Mouse (Mus musculus) adrenal gland, postnatal 10 days (tissue): Measurements from ENCODE around the gene Cdk11b. TPM values are rescaled to one million over a fixed set of nuclear protein-coding genes. Genes with fewer than 3 reads are reported as not detected.
"Not testable (repeated sequence)": the region's sequence is repeated elsewhere in the genome, so short reads cannot be mapped to it uniquely, and the experiment has no call there.

Experiments
- DNase-seq: peaks from one replicate; pipeline ENCODE4 v3.0.0; 2021; ENCODE audit warnings: mixed read lengths
- total RNA-seq, 2 experiments: library from RNA; stranded (reverse); gene quantifications; 2 replicates each; pipeline ENCODE4 v1.2.3; 2021

The Cdk11b gene
- total RNA-seq, 2 experiments from 2014 or later, result 34.6 to 38.3 TPM

DNA sequence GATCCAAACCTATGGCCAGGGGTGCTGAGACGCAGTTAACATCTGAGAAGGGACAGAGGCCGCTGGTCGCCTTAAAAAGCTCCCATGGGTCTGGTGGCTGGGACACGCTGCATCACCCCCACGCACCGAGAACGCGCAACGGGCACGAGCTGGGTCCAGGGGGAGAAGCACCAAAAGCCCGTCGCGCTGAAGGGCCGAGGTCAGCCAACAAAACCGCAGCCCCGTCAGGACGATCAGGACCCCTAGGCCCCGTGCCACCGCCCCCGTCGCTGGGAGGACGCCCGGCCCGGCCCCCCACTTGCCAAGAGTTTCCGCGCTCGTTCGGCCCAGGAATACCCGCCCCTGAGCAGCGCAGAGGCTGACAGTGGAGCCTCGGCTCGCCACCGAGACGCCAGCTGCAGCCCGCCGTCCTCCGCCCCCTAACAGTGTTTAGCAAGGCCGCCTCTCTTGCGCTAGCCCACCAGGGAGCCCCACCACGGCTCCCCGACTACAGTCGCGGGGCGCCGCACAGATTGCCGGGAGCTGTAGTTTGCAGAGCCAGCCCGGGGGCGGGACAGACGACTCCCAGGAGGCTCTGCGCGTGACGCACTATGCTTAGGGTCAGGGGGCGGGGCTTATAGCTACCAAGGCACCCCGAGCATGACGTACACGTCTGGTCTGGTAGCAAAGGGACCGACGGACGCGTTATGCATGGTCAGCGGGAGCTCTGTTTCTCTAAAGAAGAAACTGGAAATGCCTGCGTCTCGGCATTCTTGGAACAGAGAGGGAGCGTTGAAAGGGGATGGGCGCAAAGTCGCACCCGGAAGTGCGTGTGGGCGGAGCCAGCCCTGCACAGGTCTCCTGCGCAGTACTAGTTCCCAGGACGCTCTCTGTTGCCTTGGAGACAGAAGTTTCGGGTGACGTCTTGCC, 44.3 kb downstream of the Cdk11b start, which contains the start of gene Mib2:
Mib2 (minus strand) TSS at position 510 of the 909 bp plus-strand sequence.
- peak; percentile 97 for DNase-seq

- DNase-seq, result no peak
Observed at GRCm38 (mm10) chr4:155669598-155670075, 45.0 kb downstream of the Cdk11b start.

- DNase-seq, result not testable (repeated sequence)
Observed at GRCm38 (mm10) chr4:155670236-155670635, 45.6 kb downstream of the Cdk11b start.

GRCm38 (mm10) chr4:155672082-155672481, 47.4 kb downstream of the Cdk11b start:
- no peak for DNase-seq

DNA sequence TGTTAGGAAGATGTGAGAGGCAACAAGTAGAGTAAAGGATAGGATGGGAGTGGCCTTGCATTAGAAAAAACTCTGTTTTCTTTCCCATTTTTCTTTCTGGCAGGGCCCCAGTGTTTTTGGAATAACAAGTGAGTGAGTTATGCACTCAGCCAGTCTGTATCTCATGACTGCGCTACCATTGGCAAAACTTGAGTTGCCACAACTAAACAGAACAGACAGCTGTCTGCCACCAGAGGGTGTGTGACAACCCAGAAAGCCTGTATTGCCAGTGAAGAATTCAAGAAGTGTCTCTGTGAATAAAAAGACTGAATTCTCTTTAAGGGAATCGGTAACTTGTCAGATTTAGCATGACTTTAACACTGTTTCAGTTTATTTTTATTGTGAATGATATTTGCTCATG, 51.3 kb downstream of the Cdk11b start:
- no peak for DNase-seq

DNA sequence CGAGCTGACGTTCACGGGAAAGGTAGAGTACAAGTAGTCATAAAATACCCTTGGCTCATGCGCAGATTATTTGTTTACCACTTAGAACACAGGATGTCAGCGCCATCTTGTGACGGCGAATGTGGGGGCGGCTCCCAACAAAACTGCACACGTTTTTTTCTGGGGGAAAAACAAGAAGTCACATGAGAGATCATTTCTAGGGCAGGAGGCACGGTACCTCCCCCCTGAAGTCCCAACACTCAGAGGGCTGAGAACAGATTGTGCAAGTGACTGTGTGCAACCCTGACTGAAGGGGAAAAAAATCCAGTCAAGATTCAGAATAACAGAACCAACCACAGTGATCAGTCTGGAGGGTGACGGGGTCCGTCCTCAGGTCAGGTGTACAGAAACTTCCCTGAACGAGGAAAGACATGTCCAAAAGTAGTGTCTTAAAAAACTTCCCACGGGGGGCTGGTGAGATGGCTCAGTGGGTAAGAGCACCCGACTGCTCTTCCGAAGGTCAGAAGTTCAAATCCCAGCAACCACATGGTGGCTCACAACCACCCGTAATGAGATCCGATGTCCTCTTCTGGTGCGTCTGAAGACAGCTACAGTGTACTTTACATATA, 59.1 kb downstream of the Cdk11b start:
- not testable (repeated sequence) for DNase-seq

- DNase-seq, result not testable (repeated sequence)
Observed at GRCm38 (mm10) chr4:155687764-155688163, 63.1 kb downstream of the Cdk11b start.

DNA sequence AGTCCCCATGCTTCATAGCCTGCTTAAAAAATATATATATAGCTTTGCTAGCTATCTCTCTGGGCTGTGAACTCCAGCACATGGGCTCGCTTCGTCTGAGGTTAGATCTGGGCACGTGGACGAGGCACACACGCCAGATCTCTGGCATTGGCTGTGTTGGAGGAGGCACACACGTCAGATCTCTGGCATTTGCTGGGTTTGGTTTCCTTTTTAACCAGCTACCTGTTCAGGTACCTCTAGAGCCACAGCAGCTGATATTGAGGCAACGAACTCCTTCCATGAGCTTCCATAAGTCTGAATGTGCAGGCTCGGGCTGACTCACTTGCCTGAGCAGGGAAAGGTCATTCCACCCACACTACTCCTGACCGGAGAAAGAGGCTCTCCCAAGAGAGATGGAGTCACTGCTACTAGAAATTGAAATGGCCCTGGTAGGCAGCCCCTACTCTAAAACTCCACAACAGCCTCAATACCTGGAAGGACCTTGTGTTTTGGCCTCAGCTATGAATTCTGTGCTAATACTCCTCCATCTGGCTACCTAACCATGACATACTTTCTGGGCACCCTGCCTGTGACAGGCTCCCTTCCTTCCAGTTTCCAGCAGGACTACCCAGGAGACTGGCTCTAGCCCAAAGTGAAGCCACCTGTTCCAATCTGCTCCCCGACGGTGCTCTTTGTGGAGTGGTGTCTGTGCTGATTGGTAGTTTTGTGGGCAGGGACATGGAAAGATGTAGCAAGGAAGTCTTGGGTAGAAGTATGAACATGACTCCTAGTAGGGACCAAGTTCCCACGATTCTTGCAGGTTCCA, 66.1 kb downstream of the Cdk11b start:
- no peak for DNase-seq

- DNase-seq, result no peak
Observed at GRCm38 (mm10) chr4:155692421-155692820, 67.8 kb downstream of the Cdk11b start.

DNA sequence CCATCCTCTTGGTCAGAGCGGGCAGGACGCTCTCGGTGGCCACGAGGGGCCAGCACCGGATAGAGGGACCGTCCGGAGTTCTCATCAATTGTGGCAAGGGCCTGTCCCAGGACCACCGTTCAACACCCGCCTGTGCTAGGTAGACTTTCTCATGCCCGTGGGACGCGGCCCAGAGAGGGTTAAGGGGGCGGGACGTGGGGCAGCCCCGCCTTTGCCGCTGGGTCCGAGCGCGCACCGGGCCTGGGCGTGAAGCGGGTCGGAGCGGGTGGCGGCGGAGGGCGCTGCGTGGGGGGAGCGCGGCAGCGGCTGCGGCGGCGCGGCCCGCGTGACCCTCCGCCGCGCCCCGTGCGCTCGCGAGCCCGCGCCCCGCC, 69.4 kb downstream of the Cdk11b start, which contains the start of gene Fndc10:
Fndc10 (plus strand) TSS at position 232 of the 371 bp plus-strand sequence.
- DNase-seq, result peak; percentile 86

DNA sequence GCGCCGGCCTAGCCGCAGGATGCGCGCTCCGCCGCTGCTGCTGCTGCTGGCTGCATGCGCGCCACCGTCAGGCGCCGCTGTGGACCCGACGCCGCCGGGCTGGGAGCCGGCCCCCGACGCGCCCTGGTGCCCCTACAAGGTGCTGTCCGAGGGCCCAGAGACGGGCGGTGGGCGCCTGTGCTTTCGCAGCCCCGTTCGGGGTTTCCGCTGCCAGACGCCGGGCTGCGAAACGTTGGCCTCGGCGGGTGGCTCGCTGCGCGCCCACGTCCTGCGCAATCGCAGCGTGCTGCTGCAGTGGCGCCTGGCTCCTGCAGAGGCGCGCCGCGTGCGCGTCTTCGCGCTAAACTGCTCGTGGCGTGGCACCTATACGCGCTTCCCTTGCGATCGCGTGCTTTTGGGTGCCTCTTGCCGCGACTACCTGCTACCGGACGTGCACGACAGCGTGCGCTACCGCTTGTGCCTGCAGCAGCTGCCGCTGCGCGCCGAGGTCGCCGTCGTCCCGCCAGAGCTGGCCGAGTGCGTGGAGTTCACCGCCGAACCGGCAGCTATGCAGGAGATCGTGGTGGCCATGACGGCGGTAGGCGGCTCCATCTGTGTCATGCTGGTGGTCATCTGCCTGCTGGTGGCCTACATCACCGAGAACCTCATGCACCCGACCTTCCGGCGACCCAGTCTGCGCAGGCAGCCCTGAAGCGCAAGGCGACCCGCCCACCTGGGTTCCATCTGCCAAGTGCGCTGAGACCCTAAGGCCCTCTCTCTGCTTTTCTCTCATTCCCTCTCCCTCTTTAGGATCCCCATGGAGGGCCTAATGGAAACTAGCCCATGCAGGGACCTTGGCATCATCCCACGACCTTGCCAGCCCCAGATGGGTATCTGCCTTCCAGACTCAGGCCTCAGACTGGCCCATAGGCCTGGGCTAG, 70.1 kb downstream of the Cdk11b start:
- peak; percentile 75 for DNase-seq

- DNase-seq, result peak; percentile 30
Observed at GRCm38 (mm10) chr4:155695531-155696062, 70.9 kb downstream of the Cdk11b start.

GRCm38 (mm10) chr4:155696261-155697255, 71.9 kb downstream of the Cdk11b start:
- peak; percentile 74 for DNase-seq

Other genes with a start within 250 kb of the Cdk11b start
- under 1 TPM; 0.21 to 0.45 TPM for gene Gabrd, start 226.7 kb upstream of the Cdk11b start, total RNA-seq
- 1 to 10 TPM in 1 of 2 experiments, under 1 TPM in 1; 0.48 to 1.1 TPM for gene Cfap74, start 215.7 kb upstream of the Cdk11b start, total RNA-seq
- gene Tmem52, start 155.7 kb upstream of the Cdk11b start, total RNA-seq, result 10 to 100 TPM; 14.9 to 17.5 TPM
- gene Gnb1, start 133.5 kb upstream of the Cdk11b start, total RNA-seq, result 100 to 1,000 TPM; 375 to 395 TPM
- 100 to 1,000 TPM; 181 to 185 TPM for gene Nadk, start 62.5 kb upstream of the Cdk11b start, total RNA-seq
- 10 to 100 TPM; 25.2 to 26.7 TPM for gene Slc35e2, start 23.4 kb upstream of the Cdk11b start, total RNA-seq
- not detected for gene Gm10563, start 20.6 kb downstream of the Cdk11b start, total RNA-seq
- 10 to 100 TPM; 16.6 to 18.9 TPM for gene Mmp23, start 28.5 kb downstream of the Cdk11b start, total RNA-seq
- 10 to 100 TPM; 36.3 to 40.4 TPM for gene Mib2, start 44.3 kb downstream of the Cdk11b start, total RNA-seq
- gene Fndc10, start 69.5 kb downstream of the Cdk11b start, total RNA-seq, result 10 to 100 TPM; 36.3 to 49.0 TPM
- gene Ssu72, start 79.9 kb downstream of the Cdk11b start, total RNA-seq, result 10 to 100 TPM; 86.5 to 90.9 TPM
- gene Tmem240, start 109.9 kb downstream of the Cdk11b start, total RNA-seq, result 1 to 10 TPM in 1 of 2 experiments, under 1 TPM in 1; 0.81 to 1.4 TPM
- gene Atad3a, start 136.2 kb downstream of the Cdk11b start, total RNA-seq, result 100 to 1,000 TPM; 118 to 141 TPM
- 1 to 10 TPM; 6.6 to 7.9 TPM for gene Vwa1, start 149.8 kb downstream of the Cdk11b start, total RNA-seq
- gene Tmem88b, start 161.0 kb downstream of the Cdk11b start, total RNA-seq, result 1 to 10 TPM in 1 of 2 experiments, under 1 TPM in 1; 0.54 to 1.4 TPM
- not detected for gene Ankrd65, start 165.6 kb downstream of the Cdk11b start, total RNA-seq
- gene Mrpl20, start 178.0 kb downstream of the Cdk11b start, total RNA-seq, result 100 to 1,000 TPM; 149 to 168 TPM
- gene Ccnl2, start 187.6 kb downstream of the Cdk11b start, total RNA-seq, result 100 to 1,000 TPM in 1 of 2 experiments, 10 to 100 TPM in 1; 82.7 to 124 TPM
- 100 to 1,000 TPM; 146 to 149 TPM for gene Aurkaip1, start 206.4 kb downstream of the Cdk11b start, total RNA-seq
- gene Mxra8, start 214.8 kb downstream of the Cdk11b start, total RNA-seq, result 10 to 100 TPM; 56.6 to 59.6 TPM
- 10 to 100 TPM; 58.2 to 59.0 TPM for gene Dvl1, start 222.5 kb downstream of the Cdk11b start, total RNA-seq
- gene Tas1r3, start 238.5 kb downstream of the Cdk11b start, total RNA-seq, result under 1 TPM; 0.36 to 0.45 TPM
- 10 to 100 TPM; 17.6 to 18.4 TPM for gene Cptp, start 244.6 kb downstream of the Cdk11b start, total RNA-seq
- 10 to 100 TPM; 29.0 to 29.3 TPM for gene Ints11, start 244.7 kb downstream of the Cdk11b start, total RNA-seq